Mouse (Mus musculus) megakaryocyte progenitor cell, adult 5-6 weeks (primary cell): Measurements from ENCODE around the gene Rpl34. TPM values are rescaled to one million over a fixed set of nuclear protein-coding genes. Genes with fewer than 3 reads are reported as not detected.
A peak's percentile ranks its signal among the peaks of the same experiment; 100 is the strongest.

Experiments used
- ATAC-seq: replicated peaks from 2 replicates; pipeline ENCODE4 v1.8.0; 2016; ENCODE audit warnings: mild to moderate bottlenecking, moderate TSS enrichment, inconsistent platforms; ENCODE audit not compliant: poor library complexity
- total RNA-seq, 2 experiments: library from RNA; stranded (forward) in 1 of 2; stranded (reverse) in 1 of 2; fragments of 157-497, 149-512 nt in 1 of 2; fragments of 200-1000 nt in 1 of 2; gene quantifications; 2 replicates each; pipeline versions ENCODE4 v1.2.3 to v1.2.4; 2015 to 2017

Rpl34 gene
- total RNA-seq (2015) (1,518 and 1,526 TPM in 2 replicates), total RNA-seq (2017) (2,867 and 3,584 TPM in 2 replicates)

- ATAC-seq: peak; percentile 88
Measured at GRCm38 (mm10) chr3:130730189-130730653, at the start of gene Rpl34. TSS of gene Rpl34 (minus strand) at chr3:130730398.

- ATAC-seq: peak; percentile 55
Measured at GRCm38 (mm10) chr3:130768172-130768571, 38.0 kb upstream of the Rpl34 start.

- no peak for ATAC-seq
Measured at GRCm38 (mm10) chr3:130764091-130764490, 33.9 kb upstream of the Rpl34 start.

- peak; percentile 79 for ATAC-seq
Measured at GRCm38 (mm10) chr3:130760711-130761435, 30.7 kb upstream of the Rpl34 start.

- no peak for ATAC-seq
Measured at GRCm38 (mm10) chr3:130758157-130758841, 28.1 kb upstream of the Rpl34 start.

- ATAC-seq: no peak
Measured at GRCm38 (mm10) chr3:130757117-130757852, 27.1 kb upstream of the Rpl34 start.

GRCm38 (mm10) chr3:130749206-130749605 lies 19.0 kb upstream of the Rpl34 start:
- ATAC-seq: no peak

GRCm38 (mm10) chr3:130746673-130747619 lies 16.7 kb upstream of the Rpl34 start:
- ATAC-seq: no peak

- ATAC-seq: no peak
Measured at GRCm38 (mm10) chr3:130737652-130738361, 7.6 kb upstream of the Rpl34 start.

- no peak for ATAC-seq
Measured at GRCm38 (mm10) chr3:130736758-130737157, 6.6 kb upstream of the Rpl34 start.

- ATAC-seq: peak; percentile 51
Measured at GRCm38 (mm10) chr3:130729472-130730188, 568 bp downstream of the Rpl34 start.

GRCm38 (mm10) chr3:130727676-130728075 lies 2.5 kb downstream of the Rpl34 start:
- ATAC-seq: no peak

- no peak for ATAC-seq
Measured at GRCm38 (mm10) chr3:130727036-130727435, 3.2 kb downstream of the Rpl34 start.

- ATAC-seq: no peak
Measured at GRCm38 (mm10) chr3:130725718-130726117, 4.5 kb downstream of the Rpl34 start.

GRCm38 (mm10) chr3:130722733-130723478 lies 7.3 kb downstream of the Rpl34 start:
- no peak; the same call in 1 of the 2 replicates for ATAC-seq

GRCm38 (mm10) chr3:130720225-130720624 lies 10.0 kb downstream of the Rpl34 start:
- no peak for ATAC-seq

GRCm38 (mm10) chr3:130718871-130719270 lies 11.3 kb downstream of the Rpl34 start:
- no peak for ATAC-seq

GRCm38 (mm10) chr3:130716555-130716954 lies 13.6 kb downstream of the Rpl34 start:
- no peak for ATAC-seq
